Mouse (Mus musculus) forebrain, embryonic 10.5 days (tissue): Measurements from ENCODE around the gene Tulp2. TPM values are rescaled to one million over a fixed set of nuclear protein-coding genes. Genes with fewer than 3 reads are reported as not detected.
"Not testable (repeated sequence)": the region's sequence is repeated elsewhere in the genome, so short reads cannot be mapped to it uniquely, and the experiment has no call there.

Source experiments
- DNase-seq: peaks from one replicate; pipeline ENCODE4 v3.0.0-alpha.2; 2017; ENCODE audit warnings: low spot score; ENCODE audit errors: extremely low spot score
- H3K27ac ChIP-seq: fragments of 300-500 bp; sonication (generic); 2 replicates; pipeline ENCODE4 v1.5.1; 2016; ENCODE audit warnings: mild to moderate bottlenecking
- H3K27me3 ChIP-seq: fragments of 300-500 bp; sonication (generic); 2 replicates; pipeline ENCODE4 v1.6.1; 2016; ENCODE audit warnings: mild to moderate bottlenecking; ENCODE audit not compliant: poor library complexity, severe bottlenecking
- H3K36me3 ChIP-seq: fragments of 300-500 bp; sonication (generic); replicated peaks from 2 replicates; pipeline ENCODE4 v1.6.1; 2016; ENCODE audit warnings: mild to moderate bottlenecking, moderate library complexity
- H3K4me1 ChIP-seq: fragments of 300-500 bp; sonication (generic); 2 replicates; pipeline ENCODE4 v1.6.1; 2016
- H3K4me3 ChIP-seq: fragments of 300-500 bp; sonication (generic); 2 replicates; pipeline ENCODE4 v1.5.1; 2016; ENCODE audit warnings: mild to moderate bottlenecking, moderate library complexity
- H3K9me3 ChIP-seq: fragments of 300-500 bp; sonication (generic); 2 replicates; pipeline ENCODE4 v1.6.1; 2016; ENCODE audit warnings: mild to moderate bottlenecking, moderate library complexity
- WGBS: fragments of 180-500 bp; shearing (Covaris S2); methylation state at CpG from one replicate; pipeline ENCODE4 v1.1.7; 2016; 5-methylcytosine and 5-hydroxymethylcytosine counted together
- polyA plus RNA-seq: library from polyadenylated mRNA; unstranded; fragments of >200 nt; fragmentation: Nextera tagmentation; extraction: Ambion mirVana; gene quantifications from 2 replicates; pipeline ENCODE4 v1.2.1, GENCODE M21; 2016

The Tulp2 gene
- polyA plus RNA-seq, 1 experiment from 2014 or later = 0.12 TPM

DNA sequence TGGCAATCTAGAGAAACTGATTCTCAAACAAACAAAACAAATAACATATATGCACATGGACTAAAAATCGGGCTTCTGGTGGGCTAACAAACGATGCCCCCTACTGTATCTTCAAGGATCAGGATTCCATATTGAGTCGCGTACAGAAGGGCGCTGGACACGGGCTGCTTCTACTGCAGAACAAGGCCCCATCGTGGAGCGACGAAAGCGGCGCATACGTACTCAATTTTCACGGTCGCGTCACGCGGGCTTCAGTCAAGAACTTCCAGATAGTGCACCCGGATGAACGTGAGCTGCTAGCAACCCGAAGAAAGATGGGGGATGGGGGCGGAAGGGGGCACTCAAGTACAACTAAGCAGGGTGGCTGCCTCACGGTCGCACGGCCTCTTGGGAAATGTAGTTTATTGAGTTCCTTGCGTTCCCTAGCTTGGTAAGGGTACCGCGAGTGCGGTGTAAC, 40.1 kb downstream of the Tulp2 start:
- Histone ChIP-seq H3K4me1 (peaks cover 47% of the 10 kb centered on the region), H3K27ac (peak overlapping the region; percentile 91), H3K27me3 (no peaks in the 10 kb centered on the region), H3K36me3 (peaks cover 20% of the 10 kb centered on the region), H3K9me3 (no peaks in the 10 kb centered on the region), H3K4me3 (peak overlapping the region; percentile 63)
- under 1% methylated on average over 28 of the region's 28 CpGs for WGBS
- peak; percentile 85 for DNase-seq

DNA sequence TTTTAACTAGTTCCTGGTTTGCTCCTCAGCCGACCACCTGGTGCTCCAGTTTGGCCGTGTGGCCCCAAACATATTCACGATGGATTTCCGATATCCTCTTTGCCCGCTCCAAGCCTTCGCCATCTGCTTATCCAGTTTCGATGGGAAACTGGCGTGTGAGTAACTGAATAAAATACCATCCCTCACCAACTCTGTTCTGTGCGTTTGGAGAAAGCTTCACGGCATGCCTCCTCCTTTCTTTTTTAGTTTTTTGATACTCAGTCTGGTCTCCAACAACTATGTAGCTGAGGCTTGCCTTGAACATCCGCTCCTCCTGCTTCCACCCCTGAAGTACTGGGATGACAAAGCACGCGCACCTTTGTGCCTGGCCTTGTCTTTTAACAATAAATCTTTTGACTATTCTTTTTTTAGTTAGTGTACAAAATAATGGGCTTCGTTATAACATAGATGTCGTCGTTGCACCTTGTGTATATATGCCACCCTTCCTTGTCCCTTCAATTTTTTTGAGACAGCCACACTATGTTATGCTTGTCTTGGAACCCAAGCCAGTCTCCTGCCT, 40.6 kb downstream of the Tulp2 start:
- H3K36me3 ChIP-seq = peaks cover 20% of the 10 kb centered on the region
- 61% methylated on average over 16 of the region's 16 CpGs for WGBS
- no peaks in the 10 kb centered on the region for H3K27me3 ChIP-seq
- H3K9me3 ChIP-seq = no peaks in the 10 kb centered on the region
- DNase-seq = no peak
- peak overlapping the region; percentile 91 for H3K27ac ChIP-seq
- peak overlapping the region; percentile 63 for H3K4me3 ChIP-seq
- peaks cover 47% of the 10 kb centered on the region for H3K4me1 ChIP-seq

GRCm38 (mm10) chr7:45522957-45523676, 41.4 kb downstream of the Tulp2 start:
- Histone ChIP-seq H3K4me3 (peak overlapping the region; percentile 30), H3K36me3 (peaks cover 20% of the 10 kb centered on the region), H3K4me1 (peaks cover 47% of the 10 kb centered on the region), H3K9me3 (no peaks in the 10 kb centered on the region), H3K27me3 (no peaks in the 10 kb centered on the region), H3K27ac (no peak overlapping the region)
- DNase-seq = no peak
- 79% methylated on average over 18 of the region's 18 CpGs for WGBS

DNA sequence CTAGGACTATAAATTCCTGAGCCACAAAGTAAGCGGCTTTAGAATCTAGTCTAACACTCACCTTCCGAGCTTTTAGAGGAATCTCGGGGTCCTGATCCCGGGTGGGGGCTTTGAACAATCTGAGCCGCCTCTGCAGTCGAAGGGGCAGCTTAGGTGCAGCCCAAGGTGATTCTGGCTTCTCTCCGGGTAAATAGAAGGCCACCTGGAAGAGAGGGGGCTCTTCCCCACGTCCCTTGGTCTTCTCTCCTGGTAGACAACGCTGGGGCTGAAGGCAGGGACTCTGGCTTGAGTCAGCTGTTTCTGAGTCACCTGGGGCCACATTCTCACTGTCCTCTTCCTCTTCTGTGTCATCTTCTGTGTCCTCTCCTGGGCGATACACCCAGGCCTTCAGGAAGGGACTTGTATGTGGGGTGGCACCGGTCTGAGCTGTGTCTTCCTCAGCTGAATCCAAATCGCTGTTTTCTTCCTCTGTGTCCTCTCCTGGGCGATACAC, 42.0 kb downstream of the Tulp2 start:
- Histone ChIP-seq H3K4me1 (peaks cover 47% of the 10 kb centered on the region), H3K9me3 (no peaks in the 10 kb centered on the region), H3K36me3 (peaks cover 20% of the 10 kb centered on the region), H3K27me3 (no peaks in the 10 kb centered on the region), H3K4me3 (peak overlapping the region; percentile 30), H3K27ac (no peak overlapping the region)
- DNase-seq = no peak
- WGBS = 86% methylated on average over 13 of the region's 13 CpGs

DNA sequence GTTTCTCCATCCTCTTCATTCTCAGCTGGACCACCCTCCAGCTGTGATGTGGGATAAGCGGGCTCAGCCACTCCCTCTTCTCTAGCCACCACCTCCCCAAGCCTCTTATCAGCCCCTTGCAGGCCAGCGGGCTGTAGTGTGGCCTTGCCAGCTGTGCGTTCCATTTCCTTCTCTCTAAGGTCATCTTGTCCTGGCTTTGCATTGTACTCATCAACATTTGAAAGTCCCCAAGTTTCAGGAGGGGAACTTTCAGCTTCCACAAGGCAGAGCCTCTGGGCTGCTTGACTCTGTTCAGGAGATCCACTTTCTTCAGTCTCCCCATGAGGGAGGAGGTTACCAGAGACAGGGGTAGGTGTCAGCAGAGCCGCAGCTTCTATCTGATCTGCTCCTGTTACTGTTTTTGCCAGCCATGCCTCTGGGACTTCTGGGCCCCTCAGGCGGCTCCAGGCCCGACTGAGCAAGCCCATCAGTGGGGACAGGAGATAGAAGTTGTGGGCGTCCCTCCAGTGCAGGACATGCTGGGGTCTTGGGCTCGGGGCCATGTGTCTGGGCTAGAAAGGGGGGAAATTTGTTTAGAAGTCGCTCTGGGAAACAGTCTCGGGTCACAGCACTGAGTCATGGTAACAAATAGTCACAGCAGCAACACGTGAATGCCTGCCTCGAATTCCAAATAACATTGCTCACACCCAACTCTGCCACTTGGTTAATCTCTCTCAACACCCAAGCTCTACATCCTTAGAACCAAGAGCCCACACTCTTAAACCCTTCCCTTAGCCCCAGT, 43.4 kb downstream of the Tulp2 start:
- H3K9me3 ChIP-seq = no peaks in the 10 kb centered on the region
- H3K27ac ChIP-seq = peak overlapping the region; percentile 94
- H3K27me3 ChIP-seq = no peaks in the 10 kb centered on the region
- DNase-seq = peak; percentile 25
- peaks cover 50% of the 10 kb centered on the region for H3K4me1 ChIP-seq
- peaks cover 20% of the 10 kb centered on the region for H3K36me3 ChIP-seq
- peak overlapping the region; percentile 91 for H3K4me3 ChIP-seq
- 43% methylated on average over 12 of the region's 12 CpGs for WGBS

- Histone ChIP-seq H3K4me1 (peaks cover 59% of the 10 kb centered on the region), H3K4me3 (peak within 1 kb of the TSS; percentile 91), H3K9me3 (no peaks in the 10 kb centered on the region), H3K27me3 (no peaks in the 10 kb centered on the region), H3K36me3 (peaks cover 20% of the 10 kb centered on the region), H3K27ac (peak within 1 kb of the TSS; percentile 94)
- peak; percentile 97 for DNase-seq
- under 1% methylated on average over 54 of the region's 54 CpGs for WGBS
These were observed 44.3 kb downstream of the Tulp2 start, which contains the start of the genes Ppp1r15a and Plekha4 for GRCm38 (mm10) chr7:45525809-45526473. TSS of gene Ppp1r15a (minus strand) at chr7:45526268. TSS of gene Plekha4 (plus strand) at chr7:45526330.

DNA sequence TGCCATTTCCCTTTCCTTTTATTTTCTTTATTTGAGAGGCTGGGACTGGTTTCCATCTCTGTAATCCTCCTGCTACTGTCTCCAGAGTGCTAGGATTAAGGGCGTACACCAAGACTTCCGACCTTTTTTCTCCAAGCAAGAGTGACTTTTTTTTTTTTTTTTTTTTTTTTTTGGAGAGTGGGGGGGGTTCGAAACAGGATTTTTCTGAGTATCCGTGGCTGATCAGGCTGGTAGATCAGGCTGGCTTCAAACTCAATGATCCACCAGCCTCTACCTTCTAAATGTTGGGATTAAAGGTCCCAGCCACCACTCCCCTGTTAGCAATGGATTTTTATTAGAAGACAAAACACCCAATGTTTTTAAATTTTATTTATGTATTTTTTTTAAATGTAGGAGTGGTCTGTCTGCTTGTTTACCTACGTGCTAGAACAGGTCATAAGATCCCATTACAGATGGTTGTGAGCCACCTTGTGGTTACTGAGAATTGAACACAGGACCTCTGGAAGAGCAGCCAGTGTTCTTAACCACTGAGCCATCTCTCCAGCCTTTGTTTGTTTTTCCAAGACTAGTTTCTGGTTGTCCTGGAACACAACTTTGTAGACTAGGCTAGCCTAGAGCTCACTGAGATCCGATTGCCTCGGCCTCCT, 44.9 kb downstream of the Tulp2 start:
- Histone ChIP-seq H3K36me3 (peaks cover 20% of the 10 kb centered on the region), H3K27ac (peak overlapping the region; percentile 94), H3K4me1 (peaks cover 54% of the 10 kb centered on the region), H3K27me3 (no peaks in the 10 kb centered on the region), H3K4me3 (peak overlapping the region; percentile 91), H3K9me3 (no peaks in the 10 kb centered on the region)
- 24% methylated on average over 7 of the region's 7 CpGs for WGBS
- no peak for DNase-seq

DNA sequence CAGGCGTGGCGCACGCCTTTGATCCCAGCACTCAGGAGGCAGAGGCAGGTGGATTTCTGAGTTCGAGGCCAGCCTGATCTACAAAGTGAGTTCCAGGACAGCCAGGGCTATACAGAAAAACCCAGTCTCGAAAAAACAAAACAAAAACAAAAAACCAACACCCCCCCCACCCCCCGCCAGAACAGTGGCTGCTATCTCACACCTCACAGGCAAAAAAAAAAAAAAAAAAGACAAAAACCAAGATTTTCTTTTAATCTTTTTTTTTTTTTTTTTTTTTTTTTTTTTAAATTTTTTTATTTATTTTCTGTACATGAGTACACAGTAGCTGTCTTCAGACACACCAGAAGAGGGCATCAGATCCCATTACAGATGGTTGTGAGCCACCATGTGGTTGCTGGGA, 45.5 kb downstream of the Tulp2 start:
- Histone ChIP-seq H3K36me3 (peaks cover 20% of the 10 kb centered on the region), H3K4me1 (peaks cover 50% of the 10 kb centered on the region)
- not testable (repeated sequence) for H3K27ac ChIP-seq, H3K4me3 ChIP-seq, H3K9me3 ChIP-seq, DNase-seq, H3K27me3 ChIP-seq
- 88% methylated on average over 6 of the region's 6 CpGs for WGBS

DNA sequence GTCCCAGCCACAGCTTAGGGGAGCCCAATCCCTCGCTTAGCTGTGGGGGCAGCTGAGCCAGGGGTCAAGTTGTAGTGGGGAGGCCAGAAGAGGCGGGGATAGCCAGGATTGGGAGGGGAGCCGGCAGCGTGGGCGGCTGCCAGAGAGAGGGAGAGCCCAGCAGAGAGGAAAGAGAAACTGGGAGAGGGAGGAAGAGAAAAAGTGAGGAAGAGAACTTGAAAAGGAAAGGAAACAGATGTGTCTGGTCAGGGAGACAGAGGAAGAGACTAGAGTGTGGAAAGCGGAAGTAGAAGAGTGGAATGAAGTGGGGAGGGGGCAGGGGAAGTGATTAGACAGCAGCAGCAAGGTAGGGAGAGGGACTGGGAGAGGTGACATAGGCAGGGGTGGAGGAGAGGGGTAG, 47.8 kb downstream of the Tulp2 start:
- DNase-seq = no peak
- no peaks in the 10 kb centered on the region for H3K27me3 ChIP-seq
- H3K4me3 ChIP-seq = no peak overlapping the region
- peaks cover 4% of the 10 kb centered on the region for H3K36me3 ChIP-seq
- no peaks in the 10 kb centered on the region for H3K9me3 ChIP-seq
- H3K27ac ChIP-seq = peak overlapping the region; percentile 12; the same call in 1 of the 2 replicates
- 30% methylated on average over 6 of the region's 6 CpGs for WGBS
- peaks cover 32% of the 10 kb centered on the region for H3K4me1 ChIP-seq

GRCm38 (mm10) chr7:45530643-45531042, 49.0 kb downstream of the Tulp2 start:
- Histone ChIP-seq H3K4me3 (no peak overlapping the region), H3K36me3 (no peaks in the 10 kb centered on the region), H3K27ac (peak overlapping the region; percentile 62; the same call in 1 of the 2 replicates), H3K4me1 (peaks cover 21% of the 10 kb centered on the region), H3K9me3 (no peaks in the 10 kb centered on the region), H3K27me3 (no peaks in the 10 kb centered on the region)
- WGBS = 90% methylated on average over 2 of the region's 2 CpGs
- DNase-seq = no peak

- Histone ChIP-seq H3K27ac (no peak overlapping the region), H3K4me1 (peaks cover 23% of the 10 kb centered on the region), H3K27me3 (no peaks in the 10 kb centered on the region), H3K9me3 (no peaks in the 10 kb centered on the region), H3K36me3 (no peaks in the 10 kb centered on the region), H3K4me3 (no peak overlapping the region)
- 73% methylated on average over 1 of the region's 1 CpGs for WGBS
- no peak for DNase-seq
These were observed 54.0 kb downstream of the Tulp2 start for GRCm38 (mm10) chr7:45535676-45536075.

DNA sequence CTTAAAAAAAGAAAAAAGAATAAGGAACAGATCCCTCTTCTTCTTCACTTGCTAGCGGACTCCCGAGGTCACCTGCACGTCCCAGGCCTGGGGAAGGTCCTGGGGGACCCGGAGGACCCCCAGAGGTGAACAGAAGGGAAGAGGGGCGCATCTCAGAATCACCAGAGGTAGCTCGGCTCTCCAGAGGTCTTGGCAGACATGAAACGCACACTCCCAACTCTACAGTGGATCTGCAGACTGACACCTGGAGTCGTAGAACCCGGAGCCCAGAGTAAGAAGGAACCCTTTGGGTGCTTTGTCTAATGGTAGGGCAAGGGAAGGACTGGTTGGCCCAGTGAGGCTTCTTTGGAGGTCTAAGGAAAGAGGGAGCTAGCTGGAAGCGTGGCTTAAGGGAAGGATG, 55.9 kb downstream of the Tulp2 start:
- H3K4me1 ChIP-seq = peaks cover 21% of the 10 kb centered on the region
- no peaks in the 10 kb centered on the region for H3K36me3 ChIP-seq
- 82% methylated on average over 10 of the region's 10 CpGs for WGBS
- peak overlapping the region; percentile 87; the same call in 1 of the 2 replicates for H3K27ac ChIP-seq
- no peak for DNase-seq
- no peaks in the 10 kb centered on the region for H3K27me3 ChIP-seq
- H3K9me3 ChIP-seq = no peaks in the 10 kb centered on the region
- peak overlapping the region; percentile 70 for H3K4me3 ChIP-seq
